Mouse (Mus musculus) intestine, postnatal 0 days (tissue): ENCODE results near the gene Slc6a19. TPM values are rescaled to one million over a fixed set of nuclear protein-coding genes. Genes with fewer than 3 reads are reported as not detected.
"Not testable (repeated sequence)": the region's sequence is repeated elsewhere in the genome, so short reads cannot be mapped to it uniquely, and the experiment has no call there.

Experiments used
- ATAC-seq: fragments of 200-750 bp; cut with Nextera tagmentation; 2 replicates; pipeline ENCODE4 v1.8.0; 2017; ENCODE audit warnings: mild to moderate bottlenecking, moderate TSS enrichment, moderate library complexity
- H3K27ac ChIP-seq: fragments of 300-500 bp; sonication (generic); 2 replicates; pipeline ENCODE4 v1.5.1; 2014; ENCODE audit warnings: mild to moderate bottlenecking, low read depth, low read length, moderate library complexity
- H3K27me3 ChIP-seq: fragments of 300-500 bp; sonication (generic); replicated peaks from 2 replicates; pipeline ENCODE4 v1.6.1; 2014; ENCODE audit warnings: low read length, mixed read lengths; ENCODE audit not compliant: control insufficient read depth, insufficient read depth
- H3K36me3 ChIP-seq: fragments of 300-500 bp; sonication (generic); 2 replicates; pipeline ENCODE4 v1.6.1; 2014; ENCODE audit warnings: mild to moderate bottlenecking, moderate library complexity; ENCODE audit not compliant: control insufficient read depth, insufficient read depth
- H3K4me1 ChIP-seq: fragments of 300-500 bp; sonication (generic); replicated peaks from 2 replicates; pipeline ENCODE4 v1.6.1; 2014; ENCODE audit warnings: antibody characterized with exemption, low read length, mixed read lengths; ENCODE audit not compliant: control insufficient read depth, insufficient read depth
- H3K4me2 ChIP-seq: fragments of 300-500 bp; sonication (generic); replicated peaks from 2 replicates; pipeline ENCODE4 v1.6.1; 2014; ENCODE audit warnings: low read depth, mild to moderate bottlenecking, moderate library complexity
- H3K4me3 ChIP-seq: fragments of 300-500 bp; sonication (generic); 2 replicates; pipeline ENCODE4 v1.5.1; 2014; ENCODE audit warnings: low read depth, low read length
- H3K9ac ChIP-seq: fragments of 300-500 bp; sonication (generic); 2 replicates; pipeline ENCODE4 v1.6.1; 2014; ENCODE audit warnings: mild to moderate bottlenecking, low read depth, low read length
- H3K9me3 ChIP-seq: fragments of 300-500 bp; sonication (generic); 2 replicates; pipeline ENCODE4 v1.6.1; 2016; ENCODE audit warnings: mixed run types; ENCODE audit not compliant: control insufficient read depth
- CTCF ChIP-seq: sonication (generic); IDR thresholded peaks from 2 replicates; pipeline ENCODE4 v1.5.1; 2016; ENCODE audit warnings: low read depth, mild to moderate bottlenecking, control low read depth, antibody characterized with exemption, moderate library complexity
- WGBS: fragments of 180-500 bp; shearing (Covaris S2); extraction: QIAGEN DNeasy Blood & Tissue Kit; methylation state at CpG from one replicate; pipeline ENCODE4 v1.1.7; 2014; 5-methylcytosine and 5-hydroxymethylcytosine counted together
- polyA plus RNA-seq: library from polyadenylated mRNA; unstranded; fragments of >200 nt; fragmentation: Nextera tagmentation; extraction: Ambion mirVana; gene quantifications from 2 replicates; pipeline ENCODE4 v1.2.1, GENCODE M21; 2015

Gene Slc6a19
- polyA plus RNA-seq: 110 and 119 TPM in 2 replicates

GRCm38 (mm10) chr13:73704694-73705325 lies at the start of gene Slc6a19:
TSS of gene Slc6a19 (minus strand) at chr13:73704865.
- H3K27me3 ChIP-seq: no peaks in the 10 kb centered on the region
- TF ChIP-seq CTCF: no peak
- H3K4me2 ChIP-seq: no peak within 1 kb of the TSS
- no peak within 1 kb of the TSS for H3K4me3 ChIP-seq
- no peak within 1 kb of the TSS for H3K9ac ChIP-seq
- WGBS: 88% methylated on average over 7 of the region's 7 CpGs
- no peaks in the 10 kb centered on the region for H3K4me1 ChIP-seq
- no peak for ATAC-seq
- H3K36me3 ChIP-seq: no peaks in the 10 kb centered on the region
- H3K27ac ChIP-seq: no peak within 1 kb of the TSS
- no peaks in the 10 kb centered on the region for H3K9me3 ChIP-seq

- WGBS: 67% methylated on average over 3 of the region's 3 CpGs
- no peak overlapping the region for H3K27ac ChIP-seq
- no peak for ATAC-seq
Measured at GRCm38 (mm10) chr13:73751284-73751683, 46.6 kb upstream of the Slc6a19 start.

GRCm38 (mm10) chr13:73750435-73750834 lies 45.8 kb upstream of the Slc6a19 start:
- 0 out of 2 replicates have a peak, but pooled peaks cover 2% of the 10 kb centered on the region for H3K4me1 ChIP-seq
- H3K4me2 ChIP-seq: no peak overlapping the region
- no peak overlapping the region for H3K27ac ChIP-seq
- H3K36me3 ChIP-seq: no peaks in the 10 kb centered on the region
- TF ChIP-seq CTCF: no peak
- no peak overlapping the region for H3K4me3 ChIP-seq
- no peak overlapping the region for H3K9ac ChIP-seq
- WGBS: 55% methylated on average over 6 of the region's 6 CpGs
- no peaks in the 10 kb centered on the region for H3K9me3 ChIP-seq
- ATAC-seq: no peak
- no peaks in the 10 kb centered on the region for H3K27me3 ChIP-seq

More at GRCm38 (mm10) chr13:73751284-73751683, 46.6 kb upstream of the Slc6a19 start:
- Histone ChIP-seq H3K4me3 (no peak overlapping the region), H3K4me2 (no peak overlapping the region), H3K4me1 (peaks cover 6% of the 10 kb centered on the region; the same call in 1 of the 2 replicates), H3K27me3 (no peaks in the 10 kb centered on the region), H3K36me3 (no peaks in the 10 kb centered on the region), H3K9ac (no peak overlapping the region), H3K9me3 (no peaks in the 10 kb centered on the region)
- no peak for TF ChIP-seq CTCF

- WGBS: 47% methylated on average over 15 of the region's 15 CpGs
Measured at GRCm38 (mm10) chr13:73748663-73749440, 44.2 kb upstream of the Slc6a19 start.

DNA sequence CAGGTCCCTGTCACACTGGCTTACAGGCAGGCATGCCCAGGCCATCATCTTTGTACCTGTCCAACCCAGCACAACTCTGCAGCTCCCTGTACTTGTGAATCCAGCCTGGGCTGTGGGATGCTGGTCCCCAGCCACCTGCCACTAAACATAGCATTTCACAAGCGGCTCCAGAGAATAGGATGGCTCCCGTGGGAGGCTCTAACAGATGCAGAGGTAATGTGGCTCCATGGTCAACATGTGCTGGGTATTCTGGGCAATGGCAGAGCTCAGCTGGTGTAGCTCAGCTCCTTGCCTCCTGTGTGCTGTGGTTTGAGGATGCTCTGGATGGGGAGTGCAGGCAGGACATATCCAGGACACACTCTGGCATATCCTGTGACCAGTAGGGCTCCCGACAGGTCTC lies 39.0 kb upstream of the Slc6a19 start:
- no peak for ATAC-seq
- Histone ChIP-seq H3K4me2 (no peak overlapping the region), H3K27ac (no peak overlapping the region), H3K4me3 (no peak overlapping the region), H3K9me3 (no peaks in the 10 kb centered on the region), H3K27me3 (no peaks in the 10 kb centered on the region), H3K4me1 (no peaks in the 10 kb centered on the region), H3K36me3 (no peaks in the 10 kb centered on the region), H3K9ac (no peak overlapping the region)
- 68% methylated on average over 3 of the region's 3 CpGs for WGBS
- no peak for TF ChIP-seq CTCF

More at GRCm38 (mm10) chr13:73748663-73749440, 44.2 kb upstream of the Slc6a19 start:
- no peaks in the 10 kb centered on the region for H3K9me3 ChIP-seq
- H3K36me3 ChIP-seq: no peaks in the 10 kb centered on the region
- no peak overlapping the region for H3K9ac ChIP-seq
- H3K27ac ChIP-seq: no peak overlapping the region
- H3K4me2 ChIP-seq: no peak overlapping the region
- ATAC-seq: peak; percentile 46; the same call in 1 of the 2 replicates
- H3K4me1 ChIP-seq: 0 out of 2 replicates have a peak, but pooled peaks cover 2% of the 10 kb centered on the region
- no peaks in the 10 kb centered on the region for H3K27me3 ChIP-seq
- TF ChIP-seq CTCF: peak; percentile 86
- no peak overlapping the region for H3K4me3 ChIP-seq

- H3K4me1 ChIP-seq: no peaks in the 10 kb centered on the region
- no peaks in the 10 kb centered on the region for H3K36me3 ChIP-seq
- 76% methylated on average over 4 of the region's 4 CpGs for WGBS
- no peaks in the 10 kb centered on the region for H3K9me3 ChIP-seq
- H3K4me2 ChIP-seq: no peak overlapping the region
- no peak for ATAC-seq
- no peak overlapping the region for H3K27ac ChIP-seq
- no peak for TF ChIP-seq CTCF
- H3K27me3 ChIP-seq: no peaks in the 10 kb centered on the region
- no peak overlapping the region for H3K9ac ChIP-seq
- no peak overlapping the region for H3K4me3 ChIP-seq
Measured at GRCm38 (mm10) chr13:73742944-73743343, 38.3 kb upstream of the Slc6a19 start.

DNA sequence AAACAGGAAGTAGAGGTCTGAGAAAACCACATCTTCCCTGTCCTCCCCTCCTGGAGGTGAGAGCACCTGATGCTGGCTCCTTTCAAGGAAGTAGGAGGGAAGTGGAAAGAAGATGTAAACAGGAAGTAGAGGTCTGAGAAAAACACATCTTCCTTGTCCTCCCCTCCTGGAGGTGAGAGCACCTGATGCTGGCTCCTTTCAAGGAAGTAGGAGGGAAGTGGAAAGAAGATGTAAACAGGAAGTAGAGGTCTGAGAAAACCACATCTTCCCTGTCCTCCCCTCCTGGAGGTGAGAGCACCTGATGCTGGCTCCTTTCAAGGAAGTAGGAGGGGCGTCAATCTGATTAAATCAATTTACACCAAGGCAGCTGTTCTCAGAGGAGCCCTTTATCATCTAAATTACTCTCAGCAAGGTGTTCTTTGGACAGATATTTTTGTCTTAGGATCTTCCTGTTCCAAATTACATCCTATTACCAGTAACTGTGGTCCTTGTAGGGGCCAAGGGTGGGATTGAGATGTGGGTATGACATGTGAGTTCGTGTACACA lies 35.8 kb upstream of the Slc6a19 start:
- ATAC-seq, H3K4me3 ChIP-seq, H3K9me3 ChIP-seq, H3K4me1 ChIP-seq, H3K4me2 ChIP-seq, H3K27me3 ChIP-seq, H3K36me3 ChIP-seq, H3K27ac ChIP-seq, H3K9ac ChIP-seq: not testable (repeated sequence)
- 30% methylated on average over 2 of the region's 2 CpGs for WGBS
